Mouse (Mus musculus): ENCODE measurements around the gene Metrn. TPM values are rescaled to one million over a fixed set of nuclear protein-coding genes. Genes with fewer than 3 reads are reported as not detected.
A peak's percentile ranks its signal among the peaks of the same experiment; 100 is the strongest.

Gene Metrn
- polyA plus RNA-seq, 1 experiment from 2014 or later, result 38.8 TPM

DNA sequence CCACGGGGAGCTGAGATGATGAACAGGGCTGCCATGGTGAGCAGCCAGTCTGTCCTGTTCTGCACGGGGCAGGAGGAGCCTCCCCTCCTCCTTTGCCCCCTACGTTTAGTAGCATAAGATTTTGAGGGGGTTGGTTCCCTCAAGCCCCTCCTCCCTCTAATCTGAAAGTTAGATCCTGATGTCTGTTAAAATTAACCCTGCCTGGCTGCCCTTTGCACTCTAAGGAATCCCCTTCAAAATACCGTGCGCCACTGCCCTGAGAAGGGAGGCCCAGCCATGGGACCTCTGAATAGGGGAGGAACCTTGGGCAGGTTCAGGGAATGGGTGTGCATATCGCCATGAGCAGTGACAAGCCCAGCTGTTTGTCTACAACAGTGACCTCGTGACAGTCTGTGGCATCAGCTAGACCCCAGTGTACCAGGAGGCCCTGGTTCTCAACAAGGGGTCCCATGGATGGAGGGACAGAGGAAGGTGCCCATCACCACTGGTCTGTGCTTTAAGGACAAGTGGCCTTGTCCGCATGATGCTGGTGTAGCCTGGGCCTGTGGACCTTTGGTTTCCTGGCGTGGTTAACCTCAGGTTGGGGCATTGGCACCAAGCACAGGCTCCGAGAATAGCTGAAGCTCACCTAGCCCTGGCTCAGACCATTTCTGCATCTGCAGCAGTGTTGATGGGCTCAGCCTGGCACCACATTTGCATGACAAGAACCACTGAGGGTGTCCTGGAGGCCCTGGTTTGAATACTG is 21.4 kb downstream of the Metrn start:
- Histone ChIP-seq H3K9ac (ENCODE audit: low read length) (no peak overlapping the region), H3K9me3 (ENCODE audit: control insufficient read depth, low read length) (no peaks in the 10 kb centered on the region), H3K27me3 (ENCODE audit: control insufficient read depth, insufficient read depth, low read length) (no peaks in the 10 kb centered on the region), H3K36me3 (ENCODE audit: control insufficient read depth, insufficient read depth, low read length) (no peaks in the 10 kb centered on the region), H3K4me2 (ENCODE audit: low read depth) (no peak overlapping the region), H3K27ac (ENCODE audit: low read depth, low read length) (no peak overlapping the region), H3K4me1 (ENCODE audit: control insufficient read depth, insufficient read depth, low read length) (peaks cover 9% of the 10 kb centered on the region), H3K4me3 (ENCODE audit: low read depth, low read length) (no peak overlapping the region)
- no peak for DNase-seq (ENCODE audit: low spot score)
- WGBS, result 82% methylated on average over 10 of the region's 10 CpGs
- ATAC-seq (ENCODE audit: insufficient read depth, low FRiP score, low TSS enrichment), result no peak

- DNase-seq (ENCODE audit: low spot score) (peak; percentile 97), ATAC-seq (ENCODE audit: insufficient read depth, low FRiP score, low TSS enrichment) (peak; percentile 75)
- Histone ChIP-seq H3K4me1 (ENCODE audit: control insufficient read depth, insufficient read depth, low read length) (peaks cover 9% of the 10 kb centered on the region), H3K4me3 (ENCODE audit: low read depth, low read length) (peak within 1 kb of the TSS; percentile 74), H3K4me2 (ENCODE audit: low read depth) (peak within 1 kb of the TSS; percentile 89), H3K9me3 (ENCODE audit: control insufficient read depth, low read length) (no peaks in the 10 kb centered on the region), H3K27me3 (ENCODE audit: control insufficient read depth, insufficient read depth, low read length) (no peaks in the 10 kb centered on the region), H3K36me3 (ENCODE audit: control insufficient read depth, insufficient read depth, low read length) (no peaks in the 10 kb centered on the region), H3K9ac (ENCODE audit: low read length) (peak within 1 kb of the TSS; percentile 82), H3K27ac (ENCODE audit: low read depth, low read length) (0 out of 2 replicates have a peak within 1 kb of the TSS, but pooled peaks have one; percentile 20)
- under 1% methylated on average over 37 of the region's 37 CpGs for WGBS
Measured at GRCm38 (mm10) chr17:25773549-25774120, 23.3 kb downstream of the Metrn start, which contains the start of gene Narfl. Gene Narfl, plus strand, starts transcription at chr17:25773776.

DNA sequence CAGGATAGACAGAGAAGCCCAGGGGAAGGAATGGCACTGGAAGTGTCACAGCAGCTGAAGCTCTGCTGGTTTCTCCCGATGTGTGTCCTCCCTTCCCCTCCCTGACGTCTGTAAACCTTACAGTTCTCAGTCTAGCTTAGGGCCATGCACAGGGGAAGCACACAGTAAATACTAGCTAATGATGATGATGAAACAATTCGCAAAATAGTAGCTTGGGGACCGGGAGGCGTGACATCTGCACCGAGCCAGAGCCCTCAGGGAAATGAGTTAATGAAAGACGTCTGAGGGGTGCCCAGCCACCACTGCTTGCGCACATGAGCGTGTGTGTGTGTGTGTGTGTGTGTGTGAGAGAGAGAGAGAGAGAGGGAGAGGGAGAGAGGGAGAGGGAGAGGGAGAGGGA is 27.6 kb downstream of the Metrn start:
- no peak for ATAC-seq (ENCODE audit: insufficient read depth, low FRiP score, low TSS enrichment)
- no peak overlapping the region for H3K4me2 ChIP-seq (ENCODE audit: low read depth)
- 64% methylated on average over 9 of the region's 9 CpGs for WGBS

GRCm38 (mm10) chr17:25765886-25766285 is 31.1 kb downstream of the Metrn start:
- no peaks in the 10 kb centered on the region for H3K27me3 ChIP-seq (ENCODE audit: control insufficient read depth, insufficient read depth, low read length)
- H3K36me3 ChIP-seq (ENCODE audit: control insufficient read depth, insufficient read depth, low read length), result no peaks in the 10 kb centered on the region
- no peaks in the 10 kb centered on the region for H3K9me3 ChIP-seq (ENCODE audit: control insufficient read depth, low read length)
- no peak for ATAC-seq (ENCODE audit: insufficient read depth, low FRiP score, low TSS enrichment)
- WGBS, result 40% methylated on average over 5 of the region's 5 CpGs
- no peak overlapping the region for H3K9ac ChIP-seq (ENCODE audit: low read length)
- no peak overlapping the region for H3K4me2 ChIP-seq (ENCODE audit: low read depth)
- H3K4me3 ChIP-seq (ENCODE audit: low read depth, low read length), result no peak overlapping the region
- no peaks in the 10 kb centered on the region for H3K4me1 ChIP-seq (ENCODE audit: control insufficient read depth, insufficient read depth, low read length)
- DNase-seq (ENCODE audit: low spot score), result peak; percentile 58
- H3K27ac ChIP-seq (ENCODE audit: low read depth, low read length), result no peak overlapping the region

More for the DNA sequence above, 27.6 kb downstream of the Metrn start:
- no peak overlapping the region for H3K4me3 ChIP-seq (ENCODE audit: low read depth, low read length)
- no peak overlapping the region for H3K27ac ChIP-seq (ENCODE audit: low read depth, low read length)
- no peaks in the 10 kb centered on the region for H3K9me3 ChIP-seq (ENCODE audit: control insufficient read depth, low read length)
- no peaks in the 10 kb centered on the region for H3K36me3 ChIP-seq (ENCODE audit: control insufficient read depth, insufficient read depth, low read length)
- DNase-seq (ENCODE audit: low spot score), result no peak
- H3K27me3 ChIP-seq (ENCODE audit: control insufficient read depth, insufficient read depth, low read length), result no peaks in the 10 kb centered on the region
- H3K4me1 ChIP-seq (ENCODE audit: control insufficient read depth, insufficient read depth, low read length), result peaks cover 5% of the 10 kb centered on the region
- no peak overlapping the region for H3K9ac ChIP-seq (ENCODE audit: low read length)

- DNase-seq (ENCODE audit: low spot score), result no peak
- H3K4me2 ChIP-seq (ENCODE audit: low read depth), result no peak overlapping the region
- H3K27me3 ChIP-seq (ENCODE audit: control insufficient read depth, insufficient read depth, low read length), result no peaks in the 10 kb centered on the region
- H3K9me3 ChIP-seq (ENCODE audit: control insufficient read depth, low read length), result no peaks in the 10 kb centered on the region
- H3K9ac ChIP-seq (ENCODE audit: low read length), result no peak overlapping the region
- no peaks in the 10 kb centered on the region for H3K4me1 ChIP-seq (ENCODE audit: control insufficient read depth, insufficient read depth, low read length)
- no peak for ATAC-seq (ENCODE audit: insufficient read depth, low FRiP score, low TSS enrichment)
- WGBS, result 43% methylated on average over 3 of the region's 3 CpGs
- no peaks in the 10 kb centered on the region for H3K36me3 ChIP-seq (ENCODE audit: control insufficient read depth, insufficient read depth, low read length)
- no peak overlapping the region for H3K4me3 ChIP-seq (ENCODE audit: low read depth, low read length)
- no peak overlapping the region for H3K27ac ChIP-seq (ENCODE audit: low read depth, low read length)
Measured at GRCm38 (mm10) chr17:25762591-25762990, 34.3 kb downstream of the Metrn start.

DNA sequence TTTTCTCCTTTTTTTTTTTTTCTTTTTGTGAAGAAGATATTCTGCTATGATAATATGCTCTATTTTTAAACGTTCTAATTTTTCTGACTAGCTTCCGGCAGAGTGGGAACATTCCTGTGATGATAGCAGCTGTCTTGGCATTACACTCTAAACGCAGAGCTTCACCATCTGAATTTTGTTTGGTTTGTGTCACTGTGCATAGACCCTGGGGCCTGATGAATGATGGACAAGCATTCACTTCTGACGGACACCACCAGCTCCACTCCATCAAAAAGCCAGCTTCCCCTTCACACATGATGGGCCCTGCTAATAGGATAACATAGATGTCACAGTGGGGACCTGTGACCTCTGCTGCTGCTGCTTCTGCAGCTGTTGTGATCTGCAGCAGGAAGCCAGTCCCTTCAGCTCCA is 35.4 kb downstream of the Metrn start:
- 65% methylated on average over 4 of the region's 4 CpGs for WGBS
- DNase-seq (ENCODE audit: low spot score) (no peak), ATAC-seq (ENCODE audit: insufficient read depth, low FRiP score, low TSS enrichment) (no peak)
- no peak overlapping the region for H3K9ac ChIP-seq (ENCODE audit: low read length)
- no peaks in the 10 kb centered on the region for H3K4me1 ChIP-seq (ENCODE audit: control insufficient read depth, insufficient read depth, low read length)
- no peak overlapping the region for H3K4me2 ChIP-seq (ENCODE audit: low read depth)
- H3K27me3 ChIP-seq (ENCODE audit: control insufficient read depth, insufficient read depth, low read length), result no peaks in the 10 kb centered on the region
- no peaks in the 10 kb centered on the region for H3K9me3 ChIP-seq (ENCODE audit: control insufficient read depth, low read length)
- H3K4me3 ChIP-seq (ENCODE audit: low read depth, low read length), result no peak overlapping the region
- H3K36me3 ChIP-seq (ENCODE audit: control insufficient read depth, insufficient read depth, low read length), result no peaks in the 10 kb centered on the region
- H3K27ac ChIP-seq (ENCODE audit: low read depth, low read length), result no peak overlapping the region

DNA sequence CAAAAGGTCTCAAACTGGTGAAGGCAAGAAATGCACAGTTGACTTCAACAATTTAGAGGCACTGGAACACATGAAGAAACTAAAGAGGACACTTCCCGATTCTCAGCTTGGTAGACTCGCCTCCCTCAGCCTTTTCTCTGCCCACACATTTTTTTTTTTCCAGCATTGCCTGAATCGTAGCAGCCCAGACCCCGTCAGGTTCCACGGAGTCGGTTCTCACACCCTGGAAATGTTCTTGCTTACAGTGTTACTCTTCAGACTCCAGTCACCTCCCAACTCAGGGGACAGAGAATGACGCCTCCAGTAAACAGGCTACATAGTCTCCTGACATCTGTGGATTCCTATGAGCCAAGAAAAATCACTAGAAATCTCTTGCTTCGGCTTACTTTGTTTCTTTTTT is 36.8 kb downstream of the Metrn start:
- H3K27me3 ChIP-seq (ENCODE audit: control insufficient read depth, insufficient read depth, low read length), result no peaks in the 10 kb centered on the region
- DNase-seq (ENCODE audit: low spot score) (no peak), ATAC-seq (ENCODE audit: insufficient read depth, low FRiP score, low TSS enrichment) (no peak)
- no peak overlapping the region for H3K9ac ChIP-seq (ENCODE audit: low read length)
- H3K27ac ChIP-seq (ENCODE audit: low read depth, low read length), result no peak overlapping the region
- no peak overlapping the region for H3K4me3 ChIP-seq (ENCODE audit: low read depth, low read length)
- H3K4me1 ChIP-seq (ENCODE audit: control insufficient read depth, insufficient read depth, low read length), result no peaks in the 10 kb centered on the region
- WGBS, result 78% methylated on average over 8 of the region's 8 CpGs
- no peaks in the 10 kb centered on the region for H3K9me3 ChIP-seq (ENCODE audit: control insufficient read depth, low read length)
- H3K4me2 ChIP-seq (ENCODE audit: low read depth), result no peak overlapping the region
- no peaks in the 10 kb centered on the region for H3K36me3 ChIP-seq (ENCODE audit: control insufficient read depth, insufficient read depth, low read length)

- Histone ChIP-seq H3K4me2 (ENCODE audit: low read depth) (no peak overlapping the region), H3K36me3 (ENCODE audit: control insufficient read depth, insufficient read depth, low read length) (no peaks in the 10 kb centered on the region), H3K4me3 (ENCODE audit: low read depth, low read length) (no peak overlapping the region), H3K9ac (ENCODE audit: low read length) (no peak overlapping the region), H3K27ac (ENCODE audit: low read depth, low read length) (no peak overlapping the region), H3K27me3 (ENCODE audit: control insufficient read depth, insufficient read depth, low read length) (no peaks in the 10 kb centered on the region), H3K4me1 (ENCODE audit: control insufficient read depth, insufficient read depth, low read length) (no peaks in the 10 kb centered on the region), H3K9me3 (ENCODE audit: control insufficient read depth, low read length) (no peaks in the 10 kb centered on the region)
- no peak for DNase-seq (ENCODE audit: low spot score)
- ATAC-seq (ENCODE audit: insufficient read depth, low FRiP score, low TSS enrichment), result no peak
- WGBS, result 77% methylated on average over 3 of the region's 3 CpGs
Measured at GRCm38 (mm10) chr17:25757691-25758090, 39.2 kb downstream of the Metrn start.
